Mouse (Mus musculus): ENCODE results near the gene Gm49388. TPM values are rescaled to one million over a fixed set of nuclear protein-coding genes. Genes with fewer than 3 reads are reported as not detected.

Gm49388 gene
- polyA plus RNA-seq, 1 experiment from 2014 or later: 0.26 TPM

DNA sequence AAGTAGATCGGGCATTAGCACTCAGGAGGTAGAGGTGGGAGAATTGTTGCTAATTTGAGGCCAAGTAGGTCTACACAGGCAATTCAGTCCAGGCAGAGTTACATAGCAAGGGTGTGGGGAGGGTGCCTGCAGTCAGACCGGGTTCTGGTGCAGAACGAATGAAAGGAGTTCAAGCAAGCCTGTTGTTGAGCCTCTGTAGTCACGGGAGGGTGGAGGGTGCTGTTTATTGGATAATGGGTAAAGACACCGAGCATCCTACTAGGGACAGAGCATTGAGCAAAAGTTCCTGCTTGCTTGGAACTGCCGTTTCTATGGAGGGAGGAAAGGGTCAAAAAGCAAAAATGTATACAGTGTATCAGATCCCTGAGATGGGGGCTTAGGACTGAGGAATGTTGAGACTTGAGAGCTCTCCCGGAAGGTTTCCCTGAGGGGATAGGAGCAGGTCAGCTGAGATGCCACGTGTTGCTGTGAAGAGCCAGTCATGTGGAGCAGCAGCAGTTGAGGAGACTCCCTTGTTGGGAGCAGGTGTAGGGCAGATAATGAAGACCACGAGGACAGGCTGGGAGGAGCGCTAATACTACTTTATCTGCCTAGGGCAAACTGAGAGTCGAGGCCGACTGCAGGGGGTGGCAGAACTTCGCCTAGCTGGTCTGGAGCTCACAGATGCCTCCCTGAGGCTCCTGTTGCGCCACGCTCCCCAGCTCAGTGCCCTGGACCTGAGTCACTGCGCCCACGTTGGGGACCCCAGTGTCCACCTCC is 18.4 kb upstream of the Gm49388 start:
- peak; percentile 76 for DNase-seq
- Histone ChIP-seq H3K27me3 (ENCODE audit: insufficient read depth, low read length) (no peaks in the 10 kb centered on the region), H3K27ac (ENCODE audit: low read depth) (peak overlapping the region; percentile 89), H3K36me3 (replicated peaks; ENCODE audit: insufficient read depth, low read length) (0 out of 2 replicates have a peak, but pooled peaks cover 4% of the 10 kb centered on the region), H3K4me1 (ENCODE audit: insufficient read depth) (peaks cover 34% of the 10 kb centered on the region), H3K4me2 (ENCODE audit: low read depth, low read length) (peak overlapping the region; percentile 79), H3K9me3 (ENCODE audit: low read length) (no peaks in the 10 kb centered on the region), H3K4me3 (ENCODE audit: low read depth, low read length) (peak overlapping the region; percentile 74), H3K9ac (replicated peaks) (peak overlapping the region; percentile 59)
- peak; percentile 81 for TF ChIP-seq EP300 (IDR thresholded peaks at IDR 0.05; ENCODE audit: low read depth)
- TF ChIP-seq CTCF (IDR thresholded peaks at IDR 0.05; ENCODE audit: low read depth): peak; percentile 49
- peak; percentile 86 for ATAC-seq
- WGBS (ENCODE audit: insufficient replicate concordance): 51% methylated on average over 17 of the region's 17 CpGs

GRCm38 (mm10) chr7:127767671-127768345 is 17.6 kb upstream of the Gm49388 start:
- WGBS (ENCODE audit: insufficient replicate concordance): 82% methylated on average over 19 of the region's 19 CpGs
- ATAC-seq (peak; percentile 28), DNase-seq (no peak)
- H3K27ac ChIP-seq (ENCODE audit: low read depth): peak overlapping the region; percentile 89
- peaks cover 37% of the 10 kb centered on the region for H3K4me1 ChIP-seq (ENCODE audit: insufficient read depth)
- H3K4me3 ChIP-seq (ENCODE audit: low read depth, low read length): peak overlapping the region; percentile 74
- H3K27me3 ChIP-seq (ENCODE audit: insufficient read depth, low read length): no peaks in the 10 kb centered on the region
- H3K36me3 ChIP-seq (replicated peaks; ENCODE audit: insufficient read depth, low read length): 0 out of 2 replicates have a peak, but pooled peaks cover 2% of the 10 kb centered on the region
- H3K9me3 ChIP-seq (ENCODE audit: low read length): no peaks in the 10 kb centered on the region
- TF ChIP-seq EP300 (IDR thresholded peaks at IDR 0.05; ENCODE audit: low read depth) (no peak), CTCF (IDR thresholded peaks at IDR 0.05; ENCODE audit: low read depth) (no peak)
- peak overlapping the region; percentile 59 for H3K9ac ChIP-seq (replicated peaks)
- peak overlapping the region; percentile 79 for H3K4me2 ChIP-seq (ENCODE audit: low read depth, low read length)

DNA sequence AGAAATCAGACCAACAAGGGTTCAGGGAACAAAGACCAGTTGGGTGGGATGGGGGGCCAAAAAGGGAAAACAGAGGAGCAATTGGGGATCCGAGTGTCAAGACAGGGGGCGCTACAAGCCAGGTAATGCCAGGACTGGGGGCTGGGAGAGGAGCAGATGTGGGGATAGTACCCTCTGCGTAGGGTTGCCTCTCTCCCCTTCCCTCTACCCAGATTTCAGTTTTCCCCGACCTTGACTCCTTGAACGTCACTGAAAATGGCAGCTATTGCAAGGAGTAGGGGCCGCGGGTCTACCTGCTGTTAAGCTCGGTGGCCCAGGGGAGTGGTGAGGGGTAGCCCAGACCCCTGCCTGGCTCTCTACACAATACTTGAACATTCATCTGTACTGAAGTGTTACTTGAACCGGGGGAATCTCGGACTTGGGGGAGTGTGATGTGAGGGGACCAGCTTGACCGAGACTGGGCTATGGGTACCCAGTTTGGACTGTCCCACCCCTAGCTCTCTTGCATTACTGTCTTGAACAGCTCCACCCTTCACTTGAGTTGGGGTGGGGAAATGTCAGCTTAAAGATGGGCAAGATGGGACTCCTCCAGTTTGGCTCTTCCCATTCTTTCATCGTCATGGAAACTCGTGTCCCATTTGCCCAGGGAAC is 16.9 kb upstream of the Gm49388 start:
- Histone ChIP-seq H3K4me1 (ENCODE audit: insufficient read depth) (peaks cover 37% of the 10 kb centered on the region), H3K27me3 (ENCODE audit: insufficient read depth, low read length) (no peaks in the 10 kb centered on the region), H3K4me2 (ENCODE audit: low read depth, low read length) (peak overlapping the region; percentile 79), H3K36me3 (replicated peaks; ENCODE audit: insufficient read depth, low read length) (0 out of 2 replicates have a peak, but pooled peaks cover 2% of the 10 kb centered on the region), H3K9ac (replicated peaks) (peak overlapping the region; percentile 59), H3K9me3 (ENCODE audit: low read length) (no peaks in the 10 kb centered on the region), H3K27ac (ENCODE audit: low read depth) (peak overlapping the region; percentile 89; the same call in 1 of the 2 replicates), H3K4me3 (ENCODE audit: low read depth, low read length) (peak overlapping the region; percentile 74)
- DNase-seq: no peak
- TF ChIP-seq EP300 (IDR thresholded peaks at IDR 0.05; ENCODE audit: low read depth): no peak
- peak; percentile 55 for TF ChIP-seq CTCF (IDR thresholded peaks at IDR 0.05; ENCODE audit: low read depth)
- WGBS (ENCODE audit: insufficient replicate concordance): 56% methylated on average over 13 of the region's 13 CpGs
- no peak for ATAC-seq

DNA sequence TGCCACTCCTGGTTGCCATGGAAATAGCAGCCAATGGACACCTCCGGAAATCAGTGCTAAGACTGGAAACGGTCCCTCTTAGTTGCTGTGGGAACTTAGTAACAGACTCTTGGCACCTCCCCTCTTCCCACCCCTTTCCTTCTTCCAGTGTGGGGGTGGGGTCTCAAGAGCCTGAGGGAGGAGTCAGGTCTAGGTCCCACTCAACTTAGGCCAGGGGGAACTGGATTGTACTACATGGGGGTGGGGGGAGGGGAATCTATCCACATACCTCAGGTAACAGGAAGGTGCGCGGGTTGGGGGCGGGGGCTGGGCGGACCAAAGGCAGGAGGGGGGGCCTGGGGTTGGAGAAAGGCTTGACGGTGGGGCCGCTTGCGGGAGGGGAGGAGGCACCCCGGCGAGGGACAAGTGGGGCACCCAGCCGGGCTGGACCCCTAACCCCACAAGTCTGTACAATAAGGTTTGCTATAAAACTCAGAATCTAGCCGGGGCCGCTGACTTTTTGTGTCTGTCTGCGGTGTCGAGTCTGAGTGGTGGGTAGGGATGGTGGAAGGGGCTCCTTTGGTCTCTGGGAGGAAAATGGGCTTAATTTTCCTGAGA is 16.3 kb upstream of the Gm49388 start:
- TF ChIP-seq EP300 (IDR thresholded peaks at IDR 0.05; ENCODE audit: low read depth) (no peak), CTCF (IDR thresholded peaks at IDR 0.05; ENCODE audit: low read depth) (no peak)
- H3K27ac ChIP-seq (ENCODE audit: low read depth): peak overlapping the region; percentile 95
- no peaks in the 10 kb centered on the region for H3K36me3 ChIP-seq (replicated peaks; ENCODE audit: insufficient read depth, low read length)
- ATAC-seq: peak; percentile 47
- peak overlapping the region; percentile 74 for H3K4me3 ChIP-seq (ENCODE audit: low read depth, low read length)
- H3K9ac ChIP-seq (replicated peaks): peak overlapping the region; percentile 88
- no peaks in the 10 kb centered on the region for H3K27me3 ChIP-seq (ENCODE audit: insufficient read depth, low read length)
- peaks cover 37% of the 10 kb centered on the region for H3K4me1 ChIP-seq (ENCODE audit: insufficient read depth)
- DNase-seq: peak; percentile 84
- WGBS (ENCODE audit: insufficient replicate concordance): 2% methylated on average over 16 of the region's 16 CpGs
- H3K9me3 ChIP-seq (ENCODE audit: low read length): no peaks in the 10 kb centered on the region
- peak overlapping the region; percentile 79 for H3K4me2 ChIP-seq (ENCODE audit: low read depth, low read length)

DNA sequence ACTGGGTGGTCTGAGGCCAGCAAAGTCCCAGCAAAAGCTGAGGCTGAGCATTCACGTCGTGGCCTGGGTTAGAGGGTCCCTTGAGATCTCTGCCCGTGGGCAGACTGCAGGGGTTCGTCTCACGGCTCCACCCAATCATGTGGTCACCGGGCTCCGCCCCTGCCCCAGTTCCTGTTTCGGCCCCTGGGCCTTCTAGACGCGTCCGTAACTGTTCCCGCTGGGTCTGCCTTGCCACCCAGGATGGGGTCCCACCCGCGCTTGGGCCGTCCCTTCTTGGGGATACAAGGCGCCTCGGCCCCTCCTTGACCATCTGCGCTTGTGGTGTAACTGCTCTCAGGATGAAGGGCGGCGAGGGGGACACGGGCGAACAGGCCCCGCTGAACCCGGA is 15.8 kb upstream of the Gm49388 start, which contains the start of gene Orai3:
Gene Orai3 (plus strand): TSS at position 165 of the 388 bp plus-strand sequence.
- 0% methylated on average over 19 of the region's 24 CpGs for WGBS (ENCODE audit: insufficient replicate concordance)
- no peaks in the 10 kb centered on the region for H3K9me3 ChIP-seq (ENCODE audit: low read length)
- ATAC-seq (peak; percentile 48), DNase-seq (peak; percentile 87)
- H3K27ac ChIP-seq (ENCODE audit: low read depth): peak within 1 kb of the TSS; percentile 95
- H3K4me2 ChIP-seq (ENCODE audit: low read depth, low read length): peak within 1 kb of the TSS; percentile 79
- no peaks in the 10 kb centered on the region for H3K36me3 ChIP-seq (replicated peaks; ENCODE audit: insufficient read depth, low read length)
- TF ChIP-seq CTCF (IDR thresholded peaks at IDR 0.05; ENCODE audit: low read depth) (no peak), EP300 (IDR thresholded peaks at IDR 0.05; ENCODE audit: low read depth) (0 out of 2 replicates have a peak, but pooled peaks have one; percentile 16)
- H3K4me3 ChIP-seq (ENCODE audit: low read depth, low read length): peak within 1 kb of the TSS; percentile 74
- H3K4me1 ChIP-seq (ENCODE audit: insufficient read depth): peaks cover 37% of the 10 kb centered on the region
- peak within 1 kb of the TSS; percentile 88 for H3K9ac ChIP-seq (replicated peaks)
- H3K27me3 ChIP-seq (ENCODE audit: insufficient read depth, low read length): no peaks in the 10 kb centered on the region

Data from liver, postnatal 0 days (tissue).